Mouse (Mus musculus) ZHBTc4 (cell line): ENCODE data around the gene Pklr.

Experiments used
- DNase-seq: peaks from one replicate; pipeline ENCODE4 v3.0.0-alpha.2; 2011; ENCODE audit warnings: low read depth, low spot score

The Pklr gene

GRCm38 (mm10) chr3:89193853-89194252, 57.9 kb downstream of the Pklr start:
- DNase-seq = no peak
